Mouse (Mus musculus) olfactory bulb, adult 2 months (tissue): ENCODE measurements around the gene Rxrg.

Source experiments
- CTCF ChIP-seq: fragments of 200-500 bp; IDR thresholded peaks from 2 replicates; pipeline ENCODE4 v1.5.1; 2012; ENCODE audit warnings: low read depth, mild to moderate bottlenecking, low read length, moderate library complexity; ENCODE audit not compliant: insufficient read depth
- POLR2A ChIP-seq: fragments of 200-500 bp; IDR thresholded peaks from 2 replicates; pipeline ENCODE4 v1.6.1; 2012; ENCODE audit warnings: mild to moderate bottlenecking, low read depth, low read length, moderate library complexity; ENCODE audit not compliant: insufficient read depth

GRCm38 (mm10) chr1:167617995-167618489 is 19.9 kb downstream of the Rxrg start:
- no peak for TF ChIP-seq CTCF
- TF ChIP-seq POLR2A, result no peak
